Mouse (Mus musculus) testis, adult 10 weeks (tissue): Measurements from ENCODE around the gene Fbxw4. TPM values are rescaled to one million over a fixed set of nuclear protein-coding genes. Genes with fewer than 3 reads are reported as not detected.

Source experiments
- polyA plus RNA-seq: library from polyadenylated mRNA; stranded (reverse); fragments of 350-450 nt; fragmentation: Illumina TruSeq; extraction: RNeasy Lipid Tissue Mini Kit (QIAGEN cat#74804); gene quantifications from one replicate; pipeline ENCODE4 v1.2.3, GENCODE M21; 2014; ENCODE audit warnings: low read depth, low replicate concordance

Gene Fbxw4
- polyA plus RNA-seq: 0.52 TPM

DNA sequence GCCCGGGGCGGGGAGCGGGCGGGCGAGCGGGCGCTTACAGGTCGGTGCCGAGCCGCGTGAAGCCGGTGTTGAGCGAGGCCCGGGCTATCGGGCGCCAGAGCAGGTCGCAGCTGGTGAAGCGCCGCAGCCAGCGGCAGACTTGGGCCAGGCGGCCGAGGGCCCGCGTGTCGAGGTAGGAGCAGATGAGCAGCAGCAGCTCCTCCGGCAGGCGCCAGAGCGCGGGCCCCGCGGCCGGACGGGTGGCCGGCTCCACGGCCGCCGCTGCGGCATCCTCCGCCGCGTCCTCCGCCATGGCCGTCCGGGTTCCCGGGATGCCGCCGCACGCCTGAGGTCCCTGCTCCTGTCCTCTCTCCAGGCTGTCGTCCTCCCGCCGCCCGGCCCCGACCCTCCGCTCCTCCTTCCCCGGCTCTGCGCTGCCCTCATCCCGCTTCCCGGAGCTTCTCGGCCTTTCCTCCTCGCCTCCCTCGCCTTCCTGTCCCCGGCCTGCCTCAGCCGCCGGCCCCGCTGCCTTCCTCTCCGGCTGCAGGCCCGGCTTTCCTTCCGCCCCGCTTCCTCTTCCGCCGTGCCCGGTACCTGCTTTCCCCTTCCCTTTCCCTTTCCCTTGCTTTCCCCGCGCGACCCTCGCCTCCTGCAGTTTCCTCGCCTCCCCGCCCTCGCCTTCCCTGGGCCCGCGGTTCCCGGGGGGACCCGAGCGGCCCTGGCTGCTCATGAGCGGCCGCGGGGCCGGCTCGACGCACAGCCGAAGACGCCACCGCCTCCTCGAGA, at the start of gene Fbxw4:
Gene Fbxw4 (minus strand): TSS at position 575 of the 765 bp plus-strand sequence.

GRCm38 (mm10) chr19:45560153-45560890, 99.8 kb downstream of the Fbxw4 start, which contains the start of the genes Poll and Gm17018:
Gene Poll (minus strand): TSS chr19:45560531.
Gene Gm17018 (plus strand): TSS chr19:45560615.

Other genes with a start within 250 kb of the Fbxw4 start
- 0.87 TPM for gene Poll, start 99.8 kb downstream of the Fbxw4 start, polyA plus RNA-seq
- gene Gm17018, start 99.7 kb downstream of the Fbxw4 start, polyA plus RNA-seq: 15.4 TPM
- gene Fgf8, start 82.6 kb upstream of the Fbxw4 start, polyA plus RNA-seq: not detected
- 44.8 TPM for gene Npm3, start 89.3 kb upstream of the Fbxw4 start, polyA plus RNA-seq
- gene Mgea5, start 123.5 kb upstream of the Fbxw4 start, polyA plus RNA-seq: 160 TPM
- gene Kcnip2, start 155.7 kb upstream of the Fbxw4 start, polyA plus RNA-seq: 16.6 TPM